Mouse (Mus musculus): ENCODE measurements at regions not wholly inside any gene's neighbourhood (a gene's known extent, or its start where the extent isn't known, plus 50 kb on each side); places are given as distances from the start of the nearest gene placed in this dataset.

- no peak overlapping the region for H3K27ac ChIP-seq (ENCODE audit: control insufficient read depth, low read depth, low read length)
- no peak for TF ChIP-seq TCF12 (IDR thresholded peaks at IDR 0.05; ENCODE audit: low read depth, low read length)
- no peak for TF ChIP-seq BHLHE40 (IDR thresholded peaks at IDR 0.05; ENCODE audit: borderline replicate concordance, low read depth, low read length)
- no peak for TF ChIP-seq UBTF (IDR thresholded peaks at IDR 0.05; ENCODE audit: borderline replicate concordance, insufficient read depth, low read depth, low read length)
- no peak for TF ChIP-seq MAFK (IDR thresholded peaks at IDR 0.05; ENCODE audit: borderline replicate concordance, low read depth, low read length)
- no peak for TF ChIP-seq USF1 (IDR thresholded peaks at IDR 0.05; ENCODE audit: low read depth, low read length)
- no peak for TF ChIP-seq ZMIZ1 (IDR thresholded peaks at IDR 0.05; ENCODE audit: low read depth, low read length)
- no peak for TF ChIP-seq NELFE (IDR thresholded peaks at IDR 0.05; ENCODE audit: low read depth, low read length)
- TF ChIP-seq MXI1 (IDR thresholded peaks at IDR 0.05; ENCODE audit: low read depth, low read length) = no peak
- no peak for TF ChIP-seq POLR2A (IDR thresholded peaks at IDR 0.05; ENCODE audit: control insufficient read depth in 1 of 2, insufficient read depth in 1 of 2, low read depth in 1 of 2, low read length in 2 of 2, poor library complexity in 1 of 2)
- no peak for TF ChIP-seq GATA1 (IDR thresholded peaks at IDR 0.05; ENCODE audit: low read depth, low read length)
- no peak for TF ChIP-seq CHD2 (IDR thresholded peaks at IDR 0.05; ENCODE audit: low read length)
- no peak for TF ChIP-seq GABPA (IDR thresholded peaks at IDR 0.05; ENCODE audit: low read depth, low read length)
- no peak for TF ChIP-seq TAL1 (IDR thresholded peaks at IDR 0.05; ENCODE audit: low read length)
- TF ChIP-seq RAD21 (IDR thresholded peaks at IDR 0.05; ENCODE audit: low read depth, low read length) = no peak
- TF ChIP-seq KAT2A (conservative IDR thresholded peaks at IDR 0.05; ENCODE audit: low read depth, low read length) = no peak
- no peak overlapping the region for H3K4me3 ChIP-seq (ENCODE audit: control insufficient read depth in 1 of 2, insufficient read depth in 1 of 2, low read depth in 2 of 2, low read length in 2 of 2)
- H3K27me3 ChIP-seq (ENCODE audit: control insufficient read depth in 1 of 2, insufficient read depth in 2 of 2, low read length in 2 of 2) = no peaks in the 10 kb centered on the region; a peak in 2 of 4 replicates
- no peaks in the 10 kb centered on the region for H3K36me3 ChIP-seq (ENCODE audit: control insufficient read depth in 1 of 2, insufficient read depth in 2 of 2, low read length in 2 of 2)
- H3K4me1 ChIP-seq (ENCODE audit: control insufficient read depth in 1 of 2, insufficient read depth in 2 of 2, low read length in 2 of 2) = no peaks in the 10 kb centered on the region
- no peaks in the 10 kb centered on the region for H3K9me3 ChIP-seq (replicated peaks; ENCODE audit: insufficient read depth, low read length)
- H3K9ac ChIP-seq (ENCODE audit: control insufficient read depth, low read depth, low read length, poor library complexity, severe bottlenecking) = no peak overlapping the region
- H3K79me2 ChIP-seq (ENCODE audit: control insufficient read depth, insufficient read depth, low read length, poor library complexity) = no peaks in the 10 kb centered on the region
- DNase-seq (ENCODE audit: low read depth, low spot score) = no peak
These were observed 69.8 kb downstream of the Gm21750 start for GRCm38 (mm10) chr14:73730796-73731195.

DNA sequence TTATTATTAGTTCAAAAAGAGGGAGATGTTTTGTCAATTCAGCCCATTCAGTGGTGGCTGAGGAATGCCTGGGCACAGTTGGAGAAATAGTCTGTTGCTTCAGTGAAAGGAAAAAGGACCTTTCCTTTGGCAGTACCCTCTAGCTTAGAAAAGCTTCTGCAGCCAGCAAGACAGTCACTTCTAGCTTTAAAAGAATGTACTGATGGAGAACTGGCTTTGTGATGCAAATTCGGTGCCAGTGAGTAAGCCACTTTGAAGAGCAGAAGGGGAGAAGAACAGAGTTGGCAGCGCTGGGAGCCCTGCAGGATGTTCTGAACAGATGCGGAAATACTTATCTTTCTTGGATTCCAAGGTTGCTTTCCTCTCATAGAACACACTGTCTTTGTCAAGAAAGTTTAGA is 71.1 kb downstream of the Gm21750 start:
- Histone ChIP-seq H3K4me1 (ENCODE audit: control insufficient read depth in 1 of 2, insufficient read depth in 2 of 2, low read length in 2 of 2) (no peaks in the 10 kb centered on the region), H3K79me2 (ENCODE audit: control insufficient read depth, insufficient read depth, low read length, poor library complexity) (no peaks in the 10 kb centered on the region), H3K9ac (ENCODE audit: control insufficient read depth, low read depth, low read length, poor library complexity, severe bottlenecking) (no peak overlapping the region), H3K9me3 (replicated peaks; ENCODE audit: insufficient read depth, low read length) (no peaks in the 10 kb centered on the region), H3K4me3 (ENCODE audit: control insufficient read depth in 1 of 2, insufficient read depth in 1 of 2, low read depth in 2 of 2, low read length in 2 of 2) (no peak overlapping the region), H3K27me3 (ENCODE audit: control insufficient read depth in 1 of 2, insufficient read depth in 2 of 2, low read length in 2 of 2) (no peaks in the 10 kb centered on the region; a peak in 2 of 4 replicates), H3K36me3 (ENCODE audit: control insufficient read depth in 1 of 2, insufficient read depth in 2 of 2, low read length in 2 of 2) (no peaks in the 10 kb centered on the region), H3K27ac (ENCODE audit: control insufficient read depth, low read depth, low read length) (no peak overlapping the region)
- no peak for DNase-seq (ENCODE audit: low read depth, low spot score)
- TF ChIP-seq KAT2A (conservative IDR thresholded peaks at IDR 0.05; ENCODE audit: low read depth, low read length) (no peak), GATA1 (IDR thresholded peaks at IDR 0.05; ENCODE audit: low read depth, low read length) (no peak), NELFE (IDR thresholded peaks at IDR 0.05; ENCODE audit: low read depth, low read length) (no peak), UBTF (IDR thresholded peaks at IDR 0.05; ENCODE audit: borderline replicate concordance, insufficient read depth, low read depth, low read length) (no peak), USF2 (IDR thresholded peaks at IDR 0.05; ENCODE audit: borderline replicate concordance in 1 of 2, insufficient read depth in 1 of 2, low read depth in 1 of 2, low read length in 2 of 2) (no peak), GABPA (IDR thresholded peaks at IDR 0.05; ENCODE audit: low read depth, low read length) (no peak), ZNF384 (IDR thresholded peaks at IDR 0.05; ENCODE audit: low read depth, low read length) (no peak), SMC3 (IDR thresholded peaks at IDR 0.05; ENCODE audit: low read depth, low read length) (no peak), CHD1 (IDR thresholded peaks at IDR 0.05; ENCODE audit: low read depth, low read length) (no peak)

Measured in MEL (cell line).